Mouse (Mus musculus) testis, postnatal 10 days (tissue): ENCODE results near the gene Col7a1.

Experiments
- DNase-seq: peaks from one replicate; pipeline ENCODE4 v3.0.0; 2021; ENCODE audit warnings: low spot score

Gene Col7a1

GRCm38 (mm10) chr9:108985710-108986109 is 32.3 kb downstream of the Col7a1 start, which contains the start of gene Ucn2:
TSS of gene Ucn2 (plus strand) at chr9:108986010.
- no peak for DNase-seq

GRCm38 (mm10) chr9:108987704-108988350 is 34.4 kb downstream of the Col7a1 start:
- DNase-seq = peak; percentile 78

GRCm38 (mm10) chr9:108989802-108990461 is 36.5 kb downstream of the Col7a1 start:
- DNase-seq = no peak

- no peak for DNase-seq
These were observed 37.1 kb downstream of the Col7a1 start for GRCm38 (mm10) chr9:108990462-108990820.

- peak; percentile 90 for DNase-seq
These were observed 38.2 kb downstream of the Col7a1 start, which contains the start of gene Pfkfb4 for GRCm38 (mm10) chr9:108991428-108992084. TSS of gene Pfkfb4 (plus strand) at chr9:108991778.

- DNase-seq = peak; percentile 69
These were observed 38.7 kb downstream of the Col7a1 start for GRCm38 (mm10) chr9:108992085-108992469.

- no peak for DNase-seq
These were observed 39.4 kb downstream of the Col7a1 start for GRCm38 (mm10) chr9:108992620-108993361.

GRCm38 (mm10) chr9:108996411-108996810 is 43.0 kb downstream of the Col7a1 start:
- DNase-seq = no peak

- DNase-seq = no peak
These were observed 45.1 kb downstream of the Col7a1 start for GRCm38 (mm10) chr9:108998287-108999166.

GRCm38 (mm10) chr9:108999167-108999526 is 45.8 kb downstream of the Col7a1 start:
- no peak for DNase-seq

GRCm38 (mm10) chr9:109000726-109001125 is 47.3 kb downstream of the Col7a1 start:
- peak; percentile 71 for DNase-seq

- peak; percentile 65 for DNase-seq
These were observed 49.8 kb downstream of the Col7a1 start for GRCm38 (mm10) chr9:109003201-109003600.

- no peak for DNase-seq
These were observed 53.8 kb downstream of the Col7a1 start for GRCm38 (mm10) chr9:109007025-109007780.

- no peak for DNase-seq
These were observed 54.7 kb downstream of the Col7a1 start for GRCm38 (mm10) chr9:109008081-109008480.

GRCm38 (mm10) chr9:109008994-109009635 is 55.7 kb downstream of the Col7a1 start:
- DNase-seq = no peak

GRCm38 (mm10) chr9:109009636-109010315 is 56.4 kb downstream of the Col7a1 start:
- peak; percentile 55 for DNase-seq

- no peak for DNase-seq
These were observed 56.9 kb downstream of the Col7a1 start for GRCm38 (mm10) chr9:109010316-109010690.

GRCm38 (mm10) chr9:109015397-109015796 is 62.0 kb downstream of the Col7a1 start:
- DNase-seq = peak; percentile 30

- peak; percentile 33 for DNase-seq
These were observed 63.7 kb downstream of the Col7a1 start for GRCm38 (mm10) chr9:109016973-109017604.
